Mouse (Mus musculus): Measurements from ENCODE around the gene Moxd1. TPM values are rescaled to one million over a fixed set of nuclear protein-coding genes. Genes with fewer than 3 reads are reported as not detected.
"Not testable (repeated sequence)": the region's sequence is repeated elsewhere in the genome, so short reads cannot be mapped to it uniquely, and the experiment has no call there.

Moxd1 gene
- polyA plus RNA-seq, 1 experiment from 2014 or later, result 11.1 TPM

DNA sequence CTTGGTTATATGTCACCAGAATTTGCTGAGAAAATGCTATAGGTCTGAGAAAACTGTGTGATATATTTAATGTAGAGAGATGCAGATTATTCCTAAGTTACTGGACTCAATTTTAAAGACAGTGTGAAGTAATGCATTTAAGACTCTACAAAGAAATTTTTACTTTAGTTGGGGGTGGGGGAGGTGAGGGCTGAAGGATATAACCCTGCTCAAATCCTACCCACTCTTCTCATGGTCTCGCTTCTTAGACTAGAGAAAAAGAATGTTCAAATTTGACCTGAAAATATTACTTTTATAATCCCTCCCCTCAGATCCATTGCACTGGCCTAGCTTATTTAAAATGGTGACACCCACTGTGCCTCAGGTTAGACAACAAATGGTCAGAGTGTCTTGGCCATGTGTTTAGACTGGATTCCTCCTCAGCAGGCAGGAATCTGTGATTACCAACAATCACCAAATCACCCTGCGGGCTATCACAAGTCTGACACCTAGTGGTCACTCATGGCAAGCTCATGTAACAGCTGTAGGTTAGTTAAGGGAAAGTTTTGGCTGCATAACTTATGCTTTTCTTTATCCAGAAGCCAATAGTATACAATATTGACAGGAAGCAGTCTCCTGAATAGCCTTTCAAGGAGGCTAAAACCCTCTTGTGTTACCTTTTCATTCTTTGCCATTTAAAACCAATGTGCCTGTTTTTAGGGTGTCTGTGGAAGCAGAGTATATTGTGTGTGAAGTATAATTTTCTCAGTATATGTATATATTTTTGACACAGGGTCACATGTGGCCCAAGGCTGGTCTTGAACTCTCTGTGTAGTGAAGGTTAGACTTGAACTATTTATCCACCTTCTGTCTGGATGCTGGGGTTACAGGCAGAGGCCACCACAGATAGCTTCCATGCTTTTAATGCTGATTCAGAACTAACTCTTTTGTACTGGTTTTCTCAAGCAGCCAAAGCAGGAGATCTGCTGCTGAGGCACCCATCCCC lies 75.2 kb downstream of the Moxd1 start:
- Histone ChIP-seq H3K9me3 (ENCODE audit: control insufficient read depth, low read length) (no peaks in the 10 kb centered on the region), H3K4me2 (replicated peaks) (no peak overlapping the region), H3K4me3 (replicated peaks; ENCODE audit: low read length) (no peak overlapping the region), H3K27ac (no peak overlapping the region), H3K9ac (no peak overlapping the region), H3K27me3 (ENCODE audit: control insufficient read depth, insufficient read depth, low read length) (no peaks in the 10 kb centered on the region), H3K36me3 (replicated peaks; ENCODE audit: control insufficient read depth, insufficient read depth) (no peaks in the 10 kb centered on the region), H3K4me1 (replicated peaks; ENCODE audit: control insufficient read depth, insufficient read depth, low read length) (no peaks in the 10 kb centered on the region)
- peak; percentile 75 for ATAC-seq (ENCODE audit: low FRiP score)
- 50% methylated on average over 2 of the region's 2 CpGs for WGBS
- peak; percentile 80 for DNase-seq (ENCODE audit: low spot score)

- Histone ChIP-seq H3K4me1 (replicated peaks; ENCODE audit: control insufficient read depth, insufficient read depth, low read length) (no peaks in the 10 kb centered on the region), H3K4me3 (replicated peaks; ENCODE audit: low read length) (no peak overlapping the region), H3K36me3 (replicated peaks; ENCODE audit: control insufficient read depth, insufficient read depth) (no peaks in the 10 kb centered on the region), H3K27me3 (ENCODE audit: control insufficient read depth, insufficient read depth, low read length) (no peaks in the 10 kb centered on the region), H3K9ac (no peak overlapping the region), H3K9me3 (ENCODE audit: control insufficient read depth, low read length) (no peaks in the 10 kb centered on the region), H3K27ac (no peak overlapping the region), H3K4me2 (replicated peaks) (peak overlapping the region; percentile 34)
- WGBS, result 0% methylated on average over 9 of the region's 9 CpGs
- ATAC-seq (ENCODE audit: low FRiP score), result 0 out of 2 replicates have a peak, but pooled peaks have one; percentile 31
- peak; percentile 86 for DNase-seq (ENCODE audit: low spot score)
Measured at GRCm38 (mm10) chr10:24312191-24312611, 88.9 kb downstream of the Moxd1 start.

DNA sequence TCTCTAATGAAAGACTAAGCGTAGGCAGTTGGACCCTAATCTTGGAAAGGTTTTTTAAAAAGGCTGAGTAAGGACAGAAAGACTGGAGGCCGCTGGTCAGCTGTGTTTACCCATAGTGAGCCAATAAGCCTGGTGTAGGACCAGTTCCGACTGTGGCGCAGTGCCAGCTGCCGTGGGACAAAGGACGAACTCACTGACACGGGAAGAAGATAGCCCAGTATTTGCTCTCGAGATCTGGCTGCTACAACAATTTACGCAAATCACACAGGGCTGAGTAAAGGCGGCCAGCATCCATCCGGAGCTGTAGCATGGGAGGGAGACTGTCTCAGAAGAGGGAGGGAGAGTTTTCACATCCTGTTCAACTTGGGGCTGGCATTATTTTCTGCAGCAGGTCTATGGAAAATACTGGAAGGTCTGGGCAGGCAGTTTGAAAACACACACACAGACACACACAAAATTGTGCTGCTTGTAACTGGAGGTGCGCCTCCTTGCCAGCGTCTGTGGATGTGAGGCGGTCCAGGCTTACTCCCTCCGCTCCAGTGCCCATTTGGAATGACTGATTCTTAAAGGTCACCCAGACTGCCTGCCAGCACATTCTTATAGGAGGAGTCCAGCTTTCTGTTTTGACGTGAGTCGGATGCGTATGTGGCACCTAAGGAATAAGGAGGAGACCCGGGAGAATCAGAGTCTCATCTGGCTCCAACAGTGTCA lies 94.0 kb downstream of the Moxd1 start:
- Histone ChIP-seq H3K27me3 (ENCODE audit: control insufficient read depth, insufficient read depth, low read length) (no peaks in the 10 kb centered on the region), H3K4me3 (replicated peaks; ENCODE audit: low read length) (no peak overlapping the region), H3K4me1 (replicated peaks; ENCODE audit: control insufficient read depth, insufficient read depth, low read length) (no peaks in the 10 kb centered on the region), H3K36me3 (replicated peaks; ENCODE audit: control insufficient read depth, insufficient read depth) (no peaks in the 10 kb centered on the region), H3K27ac (no peak overlapping the region), H3K4me2 (replicated peaks) (no peak overlapping the region), H3K9ac (no peak overlapping the region), H3K9me3 (ENCODE audit: control insufficient read depth, low read length) (no peaks in the 10 kb centered on the region)
- ATAC-seq (ENCODE audit: low FRiP score), result peak; percentile 27; the same call in 1 of the 2 replicates
- peak; percentile 48 for DNase-seq (ENCODE audit: low spot score)
- 51% methylated on average over 19 of the region's 19 CpGs for WGBS

GRCm38 (mm10) chr10:24320326-24320725 lies 97.0 kb downstream of the Moxd1 start:
- Histone ChIP-seq H3K9ac (no peak overlapping the region), H3K4me1 (replicated peaks; ENCODE audit: control insufficient read depth, insufficient read depth, low read length) (no peaks in the 10 kb centered on the region), H3K27ac (no peak overlapping the region), H3K9me3 (ENCODE audit: control insufficient read depth, low read length) (no peaks in the 10 kb centered on the region), H3K4me2 (replicated peaks) (no peak overlapping the region), H3K27me3 (ENCODE audit: control insufficient read depth, insufficient read depth, low read length) (no peaks in the 10 kb centered on the region), H3K36me3 (replicated peaks; ENCODE audit: control insufficient read depth, insufficient read depth) (no peaks in the 10 kb centered on the region), H3K4me3 (replicated peaks; ENCODE audit: low read length) (no peak overlapping the region)
- no peak for DNase-seq (ENCODE audit: low spot score)
- WGBS, result 86% methylated on average over 3 of the region's 3 CpGs
- no peak for ATAC-seq (ENCODE audit: low FRiP score)

- Histone ChIP-seq H3K27ac (no peak overlapping the region), H3K4me3 (replicated peaks; ENCODE audit: low read length) (no peak overlapping the region), H3K4me2 (replicated peaks) (no peak overlapping the region), H3K9ac (no peak overlapping the region), H3K27me3 (ENCODE audit: control insufficient read depth, insufficient read depth, low read length) (no peaks in the 10 kb centered on the region), H3K9me3 (ENCODE audit: control insufficient read depth, low read length) (no peaks in the 10 kb centered on the region), H3K36me3 (replicated peaks; ENCODE audit: control insufficient read depth, insufficient read depth) (no peaks in the 10 kb centered on the region), H3K4me1 (replicated peaks; ENCODE audit: control insufficient read depth, insufficient read depth, low read length) (no peaks in the 10 kb centered on the region)
- ATAC-seq (ENCODE audit: low FRiP score) (no peak), DNase-seq (ENCODE audit: low spot score) (no peak)
- 94% methylated on average over 4 of the region's 4 CpGs for WGBS
Measured at GRCm38 (mm10) chr10:24323066-24323465, 99.7 kb downstream of the Moxd1 start.

- WGBS, result 32% methylated on average over 8 of the region's 8 CpGs
- H3K4me2 ChIP-seq (replicated peaks); H3K4me1 ChIP-seq (replicated peaks; ENCODE audit: control insufficient read depth, insufficient read depth, low read length); H3K4me3 ChIP-seq (replicated peaks; ENCODE audit: low read length); H3K9ac ChIP-seq; H3K36me3 ChIP-seq (replicated peaks; ENCODE audit: control insufficient read depth, insufficient read depth); H3K27ac ChIP-seq; H3K9me3 ChIP-seq (ENCODE audit: control insufficient read depth, low read length); H3K27me3 ChIP-seq (ENCODE audit: control insufficient read depth, insufficient read depth, low read length); DNase-seq (ENCODE audit: low spot score); ATAC-seq (ENCODE audit: low FRiP score): not testable (repeated sequence)
Measured at GRCm38 (mm10) chr10:24327265-24327664, 103.9 kb downstream of the Moxd1 start.

GRCm38 (mm10) chr10:24332799-24333198 lies 109.5 kb downstream of the Moxd1 start:
- WGBS, result 54% methylated on average over 3 of the region's 3 CpGs
- Histone ChIP-seq H3K4me3 (replicated peaks; ENCODE audit: low read length) (no peak overlapping the region), H3K9me3 (ENCODE audit: control insufficient read depth, low read length) (no peaks in the 10 kb centered on the region), H3K9ac (no peak overlapping the region), H3K27ac (no peak overlapping the region), H3K4me2 (replicated peaks) (no peak overlapping the region), H3K4me1 (replicated peaks; ENCODE audit: control insufficient read depth, insufficient read depth, low read length) (no peaks in the 10 kb centered on the region), H3K36me3 (replicated peaks; ENCODE audit: control insufficient read depth, insufficient read depth) (no peaks in the 10 kb centered on the region), H3K27me3 (ENCODE audit: control insufficient read depth, insufficient read depth, low read length) (no peaks in the 10 kb centered on the region)
- DNase-seq (ENCODE audit: low spot score) (no peak), ATAC-seq (ENCODE audit: low FRiP score) (no peak)

DNA sequence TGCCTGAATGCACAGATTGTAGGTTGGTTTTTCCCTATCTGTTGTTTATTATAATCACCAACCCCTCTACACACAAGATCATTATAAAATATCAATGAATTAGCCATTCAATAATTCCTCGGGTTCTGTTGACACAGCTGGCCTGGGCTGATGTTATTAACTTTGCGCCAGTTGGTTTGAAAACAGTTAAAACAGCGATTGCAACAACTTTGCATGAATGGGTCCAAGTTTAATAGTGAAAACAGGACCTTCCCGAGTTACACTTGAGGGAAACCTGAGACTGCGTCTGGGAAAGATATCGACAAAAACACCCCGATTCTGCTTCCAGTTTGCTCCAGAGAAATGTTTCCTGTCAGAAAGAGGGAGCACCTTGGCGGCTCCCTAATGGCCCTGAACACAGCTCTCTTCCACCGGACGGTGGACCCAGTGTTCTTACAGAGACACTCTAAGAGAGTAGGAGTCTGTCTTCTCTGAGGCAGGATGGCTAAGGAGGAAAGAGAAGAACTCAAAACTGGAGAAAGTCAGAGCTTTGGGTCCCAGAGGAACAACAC lies 116.4 kb downstream of the Moxd1 start:
- H3K27ac ChIP-seq, result no peak overlapping the region
- ATAC-seq (ENCODE audit: low FRiP score) (no peak), DNase-seq (ENCODE audit: low spot score) (no peak)
- H3K4me3 ChIP-seq (replicated peaks; ENCODE audit: low read length), result no peak overlapping the region
- no peaks in the 10 kb centered on the region for H3K4me1 ChIP-seq (replicated peaks; ENCODE audit: control insufficient read depth, insufficient read depth, low read length)
- H3K9ac ChIP-seq, result no peak overlapping the region
- H3K27me3 ChIP-seq (ENCODE audit: control insufficient read depth, insufficient read depth, low read length), result no peaks in the 10 kb centered on the region
- WGBS, result 87% methylated on average over 10 of the region's 10 CpGs
- H3K9me3 ChIP-seq (ENCODE audit: control insufficient read depth, low read length), result no peaks in the 10 kb centered on the region
- no peak overlapping the region for H3K4me2 ChIP-seq (replicated peaks)
- no peaks in the 10 kb centered on the region for H3K36me3 ChIP-seq (replicated peaks; ENCODE audit: control insufficient read depth, insufficient read depth)

DNA sequence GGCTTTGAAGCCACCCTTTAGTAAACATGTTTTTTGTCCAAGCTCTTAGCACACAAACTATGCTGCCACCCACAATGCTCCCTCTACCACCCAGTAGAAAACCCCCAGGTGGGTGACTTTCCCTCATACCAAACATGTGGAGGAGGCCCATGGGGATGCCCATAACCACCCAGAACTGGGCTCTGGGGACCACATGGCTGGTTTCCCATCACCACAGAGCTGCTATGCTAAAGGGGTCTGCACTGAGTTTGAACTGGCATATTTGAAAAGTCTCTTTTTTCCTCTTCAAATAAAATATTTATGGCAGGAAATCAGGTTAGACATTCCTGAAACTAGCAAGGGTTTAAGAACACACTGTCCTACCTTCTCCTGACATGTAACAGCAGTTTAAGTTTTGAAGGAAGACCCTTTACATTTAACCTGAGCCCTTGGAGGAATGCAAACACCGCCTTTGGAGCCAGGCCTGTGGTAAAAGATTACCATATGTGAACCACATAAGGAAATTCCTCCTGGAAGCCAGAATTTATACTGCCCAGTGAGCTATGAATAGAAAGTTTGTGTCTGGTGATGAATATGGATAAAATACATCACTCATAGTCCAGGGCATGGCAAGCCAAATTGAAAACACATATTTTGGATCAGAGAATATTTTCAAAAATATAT lies 117.4 kb downstream of the Moxd1 start:
- Histone ChIP-seq H3K4me3 (replicated peaks; ENCODE audit: low read length) (no peak overlapping the region), H3K36me3 (replicated peaks; ENCODE audit: control insufficient read depth, insufficient read depth) (no peaks in the 10 kb centered on the region), H3K9me3 (ENCODE audit: control insufficient read depth, low read length) (no peaks in the 10 kb centered on the region), H3K27ac (no peak overlapping the region), H3K9ac (no peak overlapping the region), H3K4me1 (replicated peaks; ENCODE audit: control insufficient read depth, insufficient read depth, low read length) (no peaks in the 10 kb centered on the region), H3K27me3 (ENCODE audit: control insufficient read depth, insufficient read depth, low read length) (no peaks in the 10 kb centered on the region), H3K4me2 (replicated peaks) (no peak overlapping the region)
- WGBS, result 80% methylated on average over 1 of the region's 1 CpGs
- ATAC-seq (ENCODE audit: low FRiP score) (no peak), DNase-seq (ENCODE audit: low spot score) (no peak)
